Mouse (Mus musculus) CD4-positive, CD25-positive, alpha-beta regulatory T cell, adult 2 months (primary cell): ENCODE data around the gene Pitpnc1.
A peak's percentile ranks its signal among the peaks of the same experiment; 100 is the strongest.

Experiments used
- DNase-seq: peaks from one replicate; pipeline ENCODE4 v3.0.0-alpha.2; 2012; ENCODE audit warnings: low read depth, low spot score

Gene Pitpnc1

DNA sequence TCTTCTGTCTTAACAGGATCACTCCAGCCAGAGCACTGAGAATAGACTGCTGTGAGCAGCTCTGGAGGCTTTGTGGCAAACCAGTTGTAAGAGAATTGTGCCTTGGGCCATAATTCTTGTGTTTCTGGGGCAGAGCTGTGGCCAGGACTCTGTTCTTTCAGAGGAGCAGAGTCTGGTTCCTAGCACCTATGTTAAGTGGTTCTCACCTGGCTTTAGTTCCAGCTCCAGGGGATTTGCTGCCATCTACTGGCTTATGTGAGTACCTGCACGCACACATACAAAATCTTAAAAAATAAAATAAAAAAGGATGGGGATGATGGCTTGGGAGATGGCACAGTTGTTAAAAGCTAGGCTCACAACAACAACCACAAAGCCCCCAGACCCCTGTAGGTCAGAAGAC is 311.5 kb downstream of the Pitpnc1 start:
- peak; percentile 67 for DNase-seq
